31 mouse cellular contexts compared by ENCODE assay signal in the genomic region with DNA sequence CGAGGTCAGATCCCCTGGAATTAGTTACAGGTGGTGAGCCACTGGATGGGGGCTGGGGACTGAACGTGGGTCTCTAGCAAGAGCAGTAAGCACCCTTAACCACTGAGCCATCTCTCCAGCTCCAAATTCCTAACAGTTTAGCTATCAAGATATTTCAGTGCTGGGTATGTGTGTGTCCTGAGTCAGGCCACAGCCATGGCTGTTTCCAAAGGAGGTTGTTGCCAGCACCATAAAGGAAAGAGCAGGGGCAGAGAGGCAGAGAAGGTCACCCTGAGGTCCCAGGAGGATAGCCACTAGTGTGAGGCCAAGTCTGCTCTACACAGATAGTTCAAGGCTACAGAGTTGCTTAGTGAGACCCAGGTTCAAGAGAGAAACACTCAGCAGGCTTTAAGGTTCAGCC. TPM values are rescaled to one million over a fixed set of nuclear protein-coding genes. Genes with fewer than 3 reads are reported as not detected.
DNase-seq lines count a peak whose midpoint lies in the region; ATAC-seq and TF ChIP-seq lines count a peak whose summit lies in the region.
"Had no signal": no experiment of that assay in that cellular context is flagged by ENCODE, and none has a peak within 500 bp of the region (broad histone marks: within the 10 kb centered on the region; RNA-seq: fewer than 3 reads in every experiment).

No protein-coding gene starts in this region.

- in situ Hi-C loops in Patski (cut with MboI; ENCODE audit: low pct_unique_long_range_greater_than_20kb), result no loop called here

- no peaks in the 10 kb centered on the region for H3K27me3 ChIP-seq in Patski
- no peaks in the 10 kb centered on the region for H3K27me3 ChIP-seq in embryonic facial prominence, embryonic 11.5 days (ENCODE audit: control insufficient read depth, insufficient read depth, low read length)
- H3K27me3 ChIP-seq: heart, embryonic 12.5 days; heart, embryonic 15.5 days; hindbrain, embryonic 13.5 days; intestine, embryonic 15.5 days had no signal

- CTCF ChIA-PET in Patski (lab: Charles Lee), result no interaction called here

- WGBS in embryonic facial prominence, embryonic 11.5 days, result 34% methylated on average over 2 of the region's 2 CpGs

- H3K4me3 ChIP-seq in gastrocnemius, adult 2 months, result no peak overlapping the region
- H3K4me3 ChIP-seq in embryonic facial prominence, embryonic 11.5 days (ENCODE audit: low read depth, low read length), result no peak overlapping the region
- H3K4me3 ChIP-seq: heart, embryonic 12.5 days; heart, embryonic 15.5 days; hindbrain, embryonic 10.5 days; hindbrain, embryonic 13.5 days; intestine, embryonic 15.5 days had no signal

- no peak for TF ChIP-seq CTCF in gastrocnemius, adult 2 months (IDR thresholded peaks at IDR 0.05)
- no peak for TF ChIP-seq CTCF in Patski (IDR thresholded peaks at IDR 0.05)

- H3K9me3 ChIP-seq in embryonic facial prominence, embryonic 11.5 days (replicated peaks; ENCODE audit: control insufficient read depth, low read length), result no peaks in the 10 kb centered on the region
- H3K9me3 ChIP-seq: heart, embryonic 12.5 days; heart, embryonic 15.5 days; hindbrain, embryonic 10.5 days; hindbrain, embryonic 13.5 days; intestine, embryonic 15.5 days had no signal

- no peaks in the 10 kb centered on the region; the same call in 1 of the 2 replicates for H3K36me3 ChIP-seq in embryonic facial prominence, embryonic 11.5 days (replicated peaks; ENCODE audit: control insufficient read depth, insufficient read depth, low read depth, low read length)

- no peaks in the 10 kb centered on the region for H3K4me1 ChIP-seq in embryonic facial prominence, embryonic 11.5 days (ENCODE audit: control insufficient read depth, insufficient read depth, low read length)
- H3K4me1 ChIP-seq: hindbrain, embryonic 13.5 days; intestine, embryonic 15.5 days had no signal

- DNase-seq in adrenal gland, postnatal 10 days, result peak; percentile 51
- no peak for DNase-seq in adrenal gland, postnatal 25 days
- DNase-seq in gastrocnemius, adult 2 months, result no peak
- no peak for DNase-seq in gastrocnemius, postnatal 10 days
- no peak for DNase-seq in Patski (ENCODE audit: low read depth, low spot score)
- DNase-seq in embryonic facial prominence, embryonic 11.5 days (ENCODE audit: low spot score), result peak; percentile 23
- no peak for DNase-seq in frontal cortex, postnatal 10 days (ENCODE audit: low spot score in 2 of 2)
- DNase-seq: cerebellum, adult 11-12 months; cerebellum, adult 8-10 months; cerebellum, postnatal 10 days; cerebellum, postnatal 36 days; forebrain, postnatal 0 days; gastrocnemius, postnatal 25 days; heart, adult 18-20 months; heart, postnatal 10 days; heart, postnatal 36 days; kidney, adult 18-20 months; kidney, adult 9 months had no signal

- no peak overlapping the region for H3K4me2 ChIP-seq in embryonic facial prominence, embryonic 11.5 days (ENCODE audit: low read depth, low read length)
- H3K4me2 ChIP-seq: heart, embryonic 12.5 days; heart, embryonic 15.5 days; hindbrain, embryonic 13.5 days; intestine, embryonic 15.5 days had no signal

- intact Hi-C loops in gastrocnemius, adult 2 months (cut with DNase I), result no loop called here

- peak; percentile 52 for ATAC-seq in Patski
- ATAC-seq in embryonic facial prominence, embryonic 11.5 days (replicated peaks; ENCODE audit: insufficient number of reproducible peaks, low FRiP score, low TSS enrichment, low read depth), result no peak
- ATAC-seq in megakaryocyte progenitor cell, adult 5-6 weeks (replicated peaks; ENCODE audit: poor library complexity), result no peak
- ATAC-seq: forebrain, embryonic 14.5 days; forebrain, postnatal 0 days; hindbrain, embryonic 16.5 days; intestine, embryonic 15.5 days had no signal

- H3K27ac ChIP-seq in gastrocnemius, adult 2 months, result peak overlapping the region; percentile 38; the same call in 1 of the 2 replicates
- no peak overlapping the region for H3K27ac ChIP-seq in embryonic facial prominence, embryonic 11.5 days (replicated peaks; ENCODE audit: low read depth, low read length)
- H3K27ac ChIP-seq: heart, embryonic 15.5 days; hindbrain, embryonic 10.5 days; hindbrain, embryonic 13.5 days; intestine, embryonic 15.5 days had no signal

- POLR2A ChIA-PET in Patski (lab: Charles Lee), result no interaction called here

- H3K9ac ChIP-seq in embryonic facial prominence, embryonic 11.5 days (replicated peaks; ENCODE audit: low read length), result no peak overlapping the region
- H3K9ac ChIP-seq: forebrain, postnatal 0 days; heart, embryonic 15.5 days; hindbrain, embryonic 13.5 days; intestine, embryonic 15.5 days had no signal

RNA-seq across cellular contexts. Expression of gene Gcnt7, which starts 2.3 kb away (rescaled TPM):
- not detected for total RNA-seq in adrenal gland, postnatal 10 days (2021)
- not detected in 2 replicates for total RNA-seq in adrenal gland, postnatal 25 days (2021)
- not detected for total RNA-seq in gastrocnemius, adult 2 months (2021)
- not detected for total RNA-seq in gastrocnemius, postnatal 10 days (2021)
- 0.06 TPM for polyA plus RNA-seq in Patski (2021)
- 0.22 and 0.49 TPM in 2 replicates for polyA plus RNA-seq in embryonic facial prominence, embryonic 11.5 days (2014; fragmentation: Nextera tagmentation; extraction: Ambion mirVana)
- not detected in 2 replicates for total RNA-seq in megakaryocyte progenitor cell, adult 5-6 weeks (2015)
- total RNA-seq in megakaryocyte progenitor cell, adult 5-6 weeks (2017), result 0.07 TPM in 1 of 2 replicates, not detected in the other
- total RNA-seq: adrenal gland, postnatal 4 days; forebrain, postnatal 0 days; gastrocnemius, adult 18-20 months; gastrocnemius, postnatal 25 days; heart, adult 18-20 months; heart, postnatal 10 days; heart, postnatal 36 days had no signal
- polyA plus RNA-seq: cortical plate, adult 2 months; frontal cortex, adult 2 months; gonadal fat pad, adult 2 months had no signal

RNA-seq across cellular contexts. Expression of gene Fam209, which starts 11.7 kb away (rescaled TPM):
- under 1 TPM; 0.39 to 0.45 TPM for total RNA-seq in adrenal gland, postnatal 10 days (2021)
- total RNA-seq in adrenal gland, postnatal 25 days (2021), result 0.49 TPM in 1 of 2 replicates, not detected in the other
- total RNA-seq in gastrocnemius, adult 2 months (2021), result under 1 TPM in 1 of 2 experiments, not detected in 1; 0.36 TPM
- under 1 TPM; 0.35 to 0.54 TPM for total RNA-seq in gastrocnemius, postnatal 10 days (2021)
- polyA plus RNA-seq in Patski (2021), result 0.12 TPM
- polyA plus RNA-seq in embryonic facial prominence, embryonic 11.5 days (2014; fragmentation: Nextera tagmentation; extraction: Ambion mirVana), result 0.32 and 0.63 TPM in 2 replicates
- total RNA-seq in megakaryocyte progenitor cell, adult 5-6 weeks (2015), result 0.22 and 0.37 TPM in 2 replicates
- 1.1 and 2.0 TPM in 2 replicates for total RNA-seq in megakaryocyte progenitor cell, adult 5-6 weeks (2017)
- total RNA-seq: heart, adult 18-20 months; heart, postnatal 10 days; heart, postnatal 36 days had no signal
- polyA plus RNA-seq: cortical plate, adult 2 months; heart, embryonic 15.5 days; hindbrain, embryonic 10.5 days; hindbrain, embryonic 13.5 days; intestine, embryonic 15.5 days had no signal

RNA-seq across cellular contexts. Expression of gene Rtf2, which starts 20.3 kb away (rescaled TPM):
- total RNA-seq in adrenal gland, postnatal 10 days (2021), result 10 to 100 TPM; 69.2 to 71.5 TPM
- total RNA-seq in adrenal gland, postnatal 25 days (2021), result 75.6 and 85.2 TPM in 2 replicates
- total RNA-seq in gastrocnemius, adult 2 months (2021), result 10 to 100 TPM; 28.1 to 29.3 TPM
- total RNA-seq in gastrocnemius, postnatal 10 days (2021), result 10 to 100 TPM; 34.9 to 40.9 TPM
- 76.4 TPM for polyA plus RNA-seq in Patski (2021)
- polyA plus RNA-seq in embryonic facial prominence, embryonic 11.5 days (2014; fragmentation: Nextera tagmentation; extraction: Ambion mirVana), result 79.4 and 80.9 TPM in 2 replicates
- 27.6 and 29.6 TPM in 2 replicates for total RNA-seq in megakaryocyte progenitor cell, adult 5-6 weeks (2015)
- 146 and 199 TPM in 2 replicates for total RNA-seq in megakaryocyte progenitor cell, adult 5-6 weeks (2017)

Comparison
In these comparisons a context has a peak if more than half of its experiments do, and no peak if none do; other contexts are left out.
1. DNase-seq: peak in adrenal gland, postnatal 10 days (single experiment) and embryonic facial prominence, embryonic 11.5 days (single experiment); none in adrenal gland, postnatal 25 days (single experiment), gastrocnemius, adult 2 months (single experiment), gastrocnemius, postnatal 10 days (single experiment), Patski (single experiment) and frontal cortex, postnatal 10 days (0 of 2).